Mouse (Mus musculus) myocyte (in vitro differentiated cells): ENCODE measurements around the gene Mab21l2.

ENCODE experiments used
- CEBPB ChIP-seq: IDR thresholded peaks from 2 replicates; pipeline ENCODE4 v1.6.1; 2011; ENCODE audit warnings: mild to moderate bottlenecking, moderate library complexity; ENCODE audit not compliant: poor library complexity, insufficient read depth, severe bottlenecking
- E2F4 ChIP-seq: IDR thresholded peaks from one replicate; pipeline ENCODE4 v1.6.1; 2011; ENCODE audit warnings: mild to moderate bottlenecking, control low read depth, moderate library complexity; ENCODE audit not compliant: insufficient read depth
- MAX ChIP-seq: IDR thresholded peaks from one replicate; pipeline ENCODE4 v1.6.1; 2011; ENCODE audit warnings: low read depth, mild to moderate bottlenecking, control low read depth
- MYOD1 ChIP-seq, 3 experiments: IDR thresholded peaks; one replicate each; pipeline ENCODE4 v1.6.1; 2011; ENCODE audit warnings: control low read depth in 2 of 3, low read depth in 2 of 3, mild to moderate bottlenecking in 2 of 3, moderate library complexity in 1 of 3; ENCODE audit not compliant: insufficient read length in 2 of 3, control insufficient read depth in 1 of 3
- MYOG ChIP-seq, 3 experiments: IDR thresholded peaks; one replicate each; pipeline ENCODE4 v1.6.1; 2011; ENCODE audit warnings: control low read depth in 2 of 3, low read depth in 2 of 3, mild to moderate bottlenecking in 2 of 3; ENCODE audit not compliant: insufficient read length in 2 of 3, control insufficient read depth in 1 of 3, insufficient read depth in 1 of 3
- POLR2A ChIP-seq: IDR thresholded peaks from one replicate; pipeline ENCODE4 v1.6.1; 2011; ENCODE audit warnings: low read depth, mild to moderate bottlenecking, control low read depth, moderate library complexity; ENCODE audit not compliant: insufficient read length
- POLR2AphosphoS2 ChIP-seq: IDR thresholded peaks from one replicate; pipeline ENCODE4 v1.6.1; 2011; ENCODE audit warnings: low read depth, control low read depth; ENCODE audit not compliant: insufficient read length
- SRF ChIP-seq: IDR thresholded peaks from one replicate; pipeline ENCODE4 v1.6.1; 2011; ENCODE audit warnings: low read depth; ENCODE audit not compliant: control insufficient read depth, insufficient read length
- TCF12 ChIP-seq: IDR thresholded peaks from one replicate; pipeline ENCODE4 v1.6.1; 2011; ENCODE audit warnings: mild to moderate bottlenecking, control low read depth; ENCODE audit not compliant: poor library complexity, insufficient read depth, severe bottlenecking
- USF1 ChIP-seq: IDR thresholded peaks from one replicate; pipeline ENCODE4 v1.6.1; 2011; ENCODE audit warnings: low read depth, mild to moderate bottlenecking, control low read depth, moderate library complexity

DNA sequence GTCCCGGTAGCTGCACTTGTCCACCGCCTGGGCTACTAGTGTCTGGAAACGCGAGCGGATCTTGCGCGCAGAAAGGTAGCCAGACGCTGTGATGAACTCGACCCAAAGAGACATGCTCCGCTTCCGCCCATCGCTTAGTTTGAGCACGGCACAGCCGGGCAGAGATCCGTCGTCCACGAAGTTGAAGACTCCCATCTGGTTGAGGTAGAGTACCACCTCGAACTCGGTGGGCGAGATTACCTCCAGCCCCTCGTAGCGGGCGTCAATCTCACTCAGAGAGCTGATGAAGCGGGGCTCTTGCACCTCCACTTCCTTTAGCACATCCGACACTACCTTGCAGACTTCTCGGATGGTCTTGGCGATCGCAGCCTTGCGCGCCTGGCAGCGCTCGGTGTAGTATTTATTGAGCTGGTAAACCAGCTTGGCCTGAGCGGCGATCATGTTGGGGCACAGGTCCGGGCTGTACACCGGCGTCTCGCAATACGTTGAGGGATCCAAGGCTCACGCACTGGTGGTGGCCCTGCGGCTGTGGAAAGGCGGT, 1.1 kb downstream of the Mab21l2 start:
- TF ChIP-seq USF1 = no peak
- no peak for TF ChIP-seq POLR2AphosphoS2
- no peak for TF ChIP-seq POLR2A
- no peak for TF ChIP-seq MYOG (IDR thresholded peaks at IDR 0.05; ENCODE audit: control insufficient read depth in 1 of 3, insufficient read depth in 1 of 3, insufficient read length in 2 of 3, low read depth in 2 of 3)
- no peak for TF ChIP-seq TCF12
- no peak for TF ChIP-seq MAX
- TF ChIP-seq MYOD1 (IDR thresholded peaks at IDR 0.05; ENCODE audit: control insufficient read depth in 1 of 3, insufficient read length in 2 of 3, low read depth in 2 of 3) = no peak
- TF ChIP-seq E2F4 = no peak
- no peak for TF ChIP-seq SRF
- TF ChIP-seq CEBPB = no peak
